ENCODE assay signal across 11 mouse cellular contexts in genomic region chr17:86800535-86800934, GRCm38 (mm10). TPM values are rescaled to one million over a fixed set of nuclear protein-coding genes. Genes with fewer than 3 reads are reported as not detected.
A peak's percentile ranks its signal among the peaks of the same experiment; 100 is the strongest.
DNase-seq lines count a peak whose midpoint lies in the region; ATAC-seq and TF ChIP-seq lines count a peak whose summit lies in the region.
"Had no signal": no experiment of that assay in that cellular context is flagged by ENCODE, and none has a peak within 500 bp of the region (broad histone marks: within the 10 kb centered on the region; RNA-seq: fewer than 3 reads in every experiment).

No protein-coding gene starts in this region.

- TF ChIP-seq CTCF in heart, adult 2 months (IDR thresholded peaks at IDR 0.05), result no peak

- no peaks in the 10 kb centered on the region for H3K27me3 ChIP-seq in heart, adult 2 months (ENCODE audit: control insufficient read depth, insufficient read depth, low read length)
- H3K27me3 ChIP-seq in lung, embryonic 15.5 days, result no peaks in the 10 kb centered on the region

- H3K79me2 ChIP-seq in heart, adult 2 months (replicated peaks; ENCODE audit: control insufficient read depth, insufficient read depth, low read length), result peaks cover 3% of the 10 kb centered on the region; the same call in 1 of the 2 replicates

- peak in 1 of 2 experiments; percentile 58 for DNase-seq in heart, adult 2 months
- DNase-seq in heart, postnatal 4 days, result no peak
- DNase-seq in thymus, postnatal 14 days, result peak; percentile 25
- no peak for DNase-seq in thymus, postnatal 10 days (ENCODE audit: low spot score in 2 of 2)
- no peak for DNase-seq in right cerebral cortex, adult 18-20 months
- DNase-seq in T-cell, adult 2 months (ENCODE audit: low spot score), result no peak
- no peak for DNase-seq in yolk sac, embryonic 10.5 days (ENCODE audit: low spot score)
- DNase-seq: layer of hippocampus, adult 9-11 months; right cerebral cortex, postnatal 4 days had no signal

- TF ChIP-seq POLR2A in heart, adult 2 months (IDR thresholded peaks at IDR 0.05; ENCODE audit: insufficient read depth, low read depth, low read length), result peak; percentile 60

- WGBS in heart, adult 2 months, result 44% methylated on average over 12 of the region's 12 CpGs
- 49% methylated on average over 12 of the region's 12 CpGs for WGBS in lung, embryonic 15.5 days

- H3K4me3 ChIP-seq in heart, adult 2 months, result 0 out of 2 replicates have a peak overlapping the region, but pooled peaks have one; percentile 13
- no peak overlapping the region for H3K4me3 ChIP-seq in lung, embryonic 15.5 days

- H3K9ac ChIP-seq in heart, adult 2 months (ENCODE audit: low read depth, low read length), result no peak overlapping the region
- no peak overlapping the region for H3K9ac ChIP-seq in lung, embryonic 15.5 days
- H3K9ac ChIP-seq: liver, embryonic 14.5 days had no signal

- H3K27ac ChIP-seq in heart, adult 2 months, result peak overlapping the region; percentile 93
- H3K27ac ChIP-seq in lung, embryonic 15.5 days, result peak overlapping the region; percentile 83
- H3K27ac ChIP-seq: liver, embryonic 14.5 days had no signal

- H3K4me1 ChIP-seq in heart, adult 2 months (ENCODE audit: control insufficient read depth, insufficient read depth, low read length), result peaks cover 37% of the 10 kb centered on the region
- peaks cover 42% of the 10 kb centered on the region for H3K4me1 ChIP-seq in lung, embryonic 15.5 days

- intact Hi-C loops in heart, adult 2 months (cut with DNase I), result loop anchor here (5.0 kb wide), 1 partner anchor 208 kb away; no protein-coding TSS in a partner anchor

- ATAC-seq in lung, embryonic 15.5 days (ENCODE audit: borderline replicate concordance, extremely low read depth, low FRiP score, low TSS enrichment), result no peak

- H3K36me3 ChIP-seq in heart, adult 2 months (ENCODE audit: control insufficient read depth, insufficient read depth, low read length), result peaks cover 43% of the 10 kb centered on the region
- no peaks in the 10 kb centered on the region for H3K36me3 ChIP-seq in lung, embryonic 15.5 days

- no peaks in the 10 kb centered on the region for H3K9me3 ChIP-seq in lung, embryonic 15.5 days

- peak; percentile 98 for TF ChIP-seq EP300 in heart, adult 2 months (IDR thresholded peaks at IDR 0.05; ENCODE audit: insufficient read depth, low read depth, low read length)

- no peak overlapping the region for H3K4me2 ChIP-seq in lung, embryonic 15.5 days

RNA-seq across cellular contexts. Expression of gene Epas1, which starts 47.0 kb away (rescaled TPM):
- 100 to 1,000 TPM; 244 to 277 TPM for total RNA-seq in heart, adult 2 months (2021)
- 115 and 119 TPM in 2 replicates for polyA plus RNA-seq in heart, adult 2 months (2012; rRNA removed)
- total RNA-seq in heart, postnatal 4 days (2021), result 100 to 1,000 TPM; 112 to 123 TPM
- polyA plus RNA-seq in lung, embryonic 15.5 days (2015; fragmentation: Nextera tagmentation; extraction: Ambion mirVana), result 8.8 and 10.1 TPM in 2 replicates
